Mouse (Mus musculus) c-Kit-positive CD71-positive TER-119-positive erythroid progenitor cells, embryonic 14.5 days (primary cell): ENCODE data around the gene Draxin.
A peak's percentile ranks its signal among the peaks of the same experiment; 100 is the strongest.

Experiments
- DNase-seq: peaks from one replicate; pipeline ENCODE4 v3.0.0-alpha.2; 2013; ENCODE audit warnings: low spot score

The Draxin gene

GRCm38 (mm10) chr4:148114758-148115391, 15.6 kb downstream of the Draxin start:
- peak; percentile 67 for DNase-seq

GRCm38 (mm10) chr4:148112519-148112918, 18.0 kb downstream of the Draxin start:
- no peak for DNase-seq

- DNase-seq: no peak
These were observed 21.3 kb downstream of the Draxin start for GRCm38 (mm10) chr4:148109215-148109614.

GRCm38 (mm10) chr4:148108565-148109100, 21.9 kb downstream of the Draxin start:
- no peak for DNase-seq

GRCm38 (mm10) chr4:148107621-148108291, 22.7 kb downstream of the Draxin start:
- no peak for DNase-seq

GRCm38 (mm10) chr4:148104146-148104545, 26.4 kb downstream of the Draxin start:
- DNase-seq: no peak

- DNase-seq: no peak
These were observed 28.5 kb downstream of the Draxin start for GRCm38 (mm10) chr4:148101801-148102527.

- no peak for DNase-seq
These were observed 31.8 kb downstream of the Draxin start for GRCm38 (mm10) chr4:148098666-148099065.

GRCm38 (mm10) chr4:148097936-148098335, 32.6 kb downstream of the Draxin start:
- DNase-seq: no peak

- no peak for DNase-seq
These were observed 35.4 kb downstream of the Draxin start for GRCm38 (mm10) chr4:148095081-148095480.

- DNase-seq: no peak
These were observed 36.3 kb downstream of the Draxin start for GRCm38 (mm10) chr4:148094161-148094560.

GRCm38 (mm10) chr4:148092551-148093271, 37.8 kb downstream of the Draxin start:
- DNase-seq: no peak

- DNase-seq: no peak
These were observed 39.3 kb downstream of the Draxin start for GRCm38 (mm10) chr4:148091181-148091580.

- no peak for DNase-seq
These were observed 41.3 kb downstream of the Draxin start for GRCm38 (mm10) chr4:148089166-148089565.

- DNase-seq: peak; percentile 79
These were observed 42.5 kb downstream of the Draxin start, which contains the start of gene Agtrap for GRCm38 (mm10) chr4:148087907-148088527. Gene Agtrap, minus strand, starts transcription at chr4:148088031.

- no peak for DNase-seq
These were observed 43.2 kb downstream of the Draxin start for GRCm38 (mm10) chr4:148087091-148087906.

GRCm38 (mm10) chr4:148085907-148086305, 44.6 kb downstream of the Draxin start:
- no peak for DNase-seq

- no peak for DNase-seq
These were observed 45.2 kb downstream of the Draxin start for GRCm38 (mm10) chr4:148085131-148085906.

- no peak for DNase-seq
These were observed 46.2 kb downstream of the Draxin start for GRCm38 (mm10) chr4:148084261-148084714.
